Mouse (Mus musculus) stomach, postnatal 0 days (tissue): ENCODE results near the gene Gm28308. TPM values are rescaled to one million over a fixed set of nuclear protein-coding genes. Genes with fewer than 3 reads are reported as not detected.

Experiments used
- ATAC-seq: fragments of 200-750 bp; cut with Nextera tagmentation; 2 replicates; pipeline ENCODE4 v1.8.0; 2017; ENCODE audit not compliant: low FRiP score, low TSS enrichment
- DNase-seq: peaks from one replicate; pipeline ENCODE4 v3.0.0-alpha.2; 2016; ENCODE audit warnings: low spot score
- H3K27ac ChIP-seq: fragments of 300-500 bp; sonication (generic); replicated peaks from 2 replicates; pipeline ENCODE4 v1.5.1; 2014; ENCODE audit warnings: mild to moderate bottlenecking, control low read depth
- H3K27me3 ChIP-seq: fragments of 300-500 bp; sonication (generic); 2 replicates; pipeline ENCODE4 v1.6.1; 2014; ENCODE audit warnings: low read length; ENCODE audit not compliant: control insufficient read depth, insufficient read depth
- H3K36me3 ChIP-seq: fragments of 300-500 bp; sonication (generic); 2 replicates; pipeline ENCODE4 v1.6.1; 2014; ENCODE audit warnings: low read length, mixed read lengths; ENCODE audit not compliant: control insufficient read depth, insufficient read depth
- H3K4me1 ChIP-seq: fragments of 300-500 bp; sonication (generic); replicated peaks from 2 replicates; pipeline ENCODE4 v1.6.1; 2014; ENCODE audit warnings: antibody characterized with exemption; ENCODE audit not compliant: control insufficient read depth, insufficient read depth
- H3K4me2 ChIP-seq: fragments of 300-500 bp; sonication (generic); replicated peaks from 2 replicates; pipeline ENCODE4 v1.6.1; 2014; ENCODE audit warnings: low read depth, mild to moderate bottlenecking, control low read depth, moderate library complexity
- H3K4me3 ChIP-seq: fragments of 300-500 bp; sonication (generic); 2 replicates; pipeline ENCODE4 v1.5.1; 2014; ENCODE audit warnings: low read depth, low read length, control low read depth
- H3K9ac ChIP-seq: fragments of 300-500 bp; sonication (generic); 2 replicates; pipeline ENCODE4 v1.6.1; 2014; ENCODE audit warnings: mild to moderate bottlenecking, low read length, control low read depth, mixed read lengths
- H3K9me3 ChIP-seq: fragments of 300-500 bp; sonication (generic); 2 replicates; pipeline ENCODE4 v1.6.1; 2016; ENCODE audit warnings: low read length; ENCODE audit not compliant: control insufficient read depth
- CTCF ChIP-seq: IDR thresholded peaks from 2 replicates; pipeline ENCODE4 v1.5.1; 2016; ENCODE audit warnings: antibody characterized with exemption, low read depth, mild to moderate bottlenecking, moderate library complexity
- EP300 ChIP-seq: optimal IDR thresholded peaks from 2 replicates; pipeline ENCODE3; 2016; ENCODE audit warnings: antibody characterized with exemption
- WGBS: fragments of 180-500 bp; shearing (Covaris S2); extraction: QIAGEN DNeasy Blood & Tissue Kit; methylation state at CpG from one replicate; pipeline ENCODE4 v1.1.7; 2014; 5-methylcytosine and 5-hydroxymethylcytosine counted together
- polyA plus RNA-seq: library from polyadenylated mRNA; unstranded; fragments of >200 nt; fragmentation: Nextera tagmentation; extraction: Ambion mirVana; gene quantifications from 2 replicates; pipeline ENCODE4 v1.2.1, GENCODE M21; 2015

The Gm28308 gene
- polyA plus RNA-seq, 1 experiment from 2014 or later = not detected

GRCm38 (mm10) chr6:52244471-52245039 is 31.4 kb upstream of the Gm28308 start:
- Histone ChIP-seq H3K27me3 (peaks cover 56% of the 10 kb centered on the region), H3K4me3 (no peak overlapping the region), H3K9ac (no peak overlapping the region), H3K4me2 (no peak overlapping the region), H3K27ac (no peak overlapping the region), H3K9me3 (no peaks in the 10 kb centered on the region), H3K4me1 (no peaks in the 10 kb centered on the region), H3K36me3 (no peaks in the 10 kb centered on the region)
- WGBS = 5% methylated on average over 23 of the region's 23 CpGs
- ATAC-seq (no peak), DNase-seq (no peak)
- TF ChIP-seq EP300 (no peak), CTCF (no peak)

- Histone ChIP-seq H3K9ac (no peak overlapping the region), H3K4me2 (no peak overlapping the region)
Measured at GRCm38 (mm10) chr6:52243681-52244121, 30.6 kb upstream of the Gm28308 start.

GRCm38 (mm10) chr6:52242801-52243332 is 29.7 kb upstream of the Gm28308 start:
- Histone ChIP-seq H3K9me3 (no peaks in the 10 kb centered on the region), H3K4me2 (no peak overlapping the region), H3K27ac (no peak overlapping the region), H3K4me3 (no peak overlapping the region), H3K4me1 (no peaks in the 10 kb centered on the region), H3K9ac (no peak overlapping the region), H3K36me3 (no peaks in the 10 kb centered on the region), H3K27me3 (peaks cover 57% of the 10 kb centered on the region)
- 3% methylated on average over 4 of the region's 4 CpGs for WGBS
- no peak for DNase-seq
- TF ChIP-seq EP300 (no peak), CTCF (no peak)
- ATAC-seq = no peak

More at GRCm38 (mm10) chr6:52243681-52244121, 30.6 kb upstream of the Gm28308 start:
- TF ChIP-seq EP300 (no peak), CTCF (no peak)
- DNase-seq (no peak), ATAC-seq (no peak)
- Histone ChIP-seq H3K36me3 (no peaks in the 10 kb centered on the region), H3K4me3 (no peak overlapping the region), H3K27ac (no peak overlapping the region), H3K27me3 (peaks cover 60% of the 10 kb centered on the region), H3K9me3 (no peaks in the 10 kb centered on the region), H3K4me1 (no peaks in the 10 kb centered on the region)
- 9% methylated on average over 12 of the region's 12 CpGs for WGBS

- no peak overlapping the region for H3K27ac ChIP-seq
- ATAC-seq (no peak), DNase-seq (no peak)
- H3K4me2 ChIP-seq = no peak overlapping the region
- H3K27me3 ChIP-seq = peaks cover 64% of the 10 kb centered on the region
- no peaks in the 10 kb centered on the region for H3K36me3 ChIP-seq
- H3K9me3 ChIP-seq = no peaks in the 10 kb centered on the region
- no peak overlapping the region for H3K9ac ChIP-seq
- no peaks in the 10 kb centered on the region for H3K4me1 ChIP-seq
- no peak for TF ChIP-seq CTCF
- no peak for TF ChIP-seq EP300
- WGBS = 8% methylated on average over 9 of the region's 9 CpGs
- no peak overlapping the region for H3K4me3 ChIP-seq
Measured at GRCm38 (mm10) chr6:52241001-52241621, 28.0 kb upstream of the Gm28308 start.

GRCm38 (mm10) chr6:52240389-52241000 is 27.4 kb upstream of the Gm28308 start, which contains the start of gene Hoxa10:
Gene Hoxa10, minus strand, starts transcription at chr6:52240854.
- H3K4me1 ChIP-seq = no peaks in the 10 kb centered on the region
- H3K4me3 ChIP-seq = no peak within 1 kb of the TSS
- peaks cover 61% of the 10 kb centered on the region for H3K27me3 ChIP-seq
- DNase-seq (peak; percentile 81), ATAC-seq (peak; percentile 67)
- H3K27ac ChIP-seq = no peak within 1 kb of the TSS
- no peak within 1 kb of the TSS for H3K4me2 ChIP-seq
- no peaks in the 10 kb centered on the region for H3K9me3 ChIP-seq
- WGBS = 3% methylated on average over 35 of the region's 35 CpGs
- TF ChIP-seq EP300 = no peak
- TF ChIP-seq CTCF = peak; percentile 84
- no peaks in the 10 kb centered on the region for H3K36me3 ChIP-seq
- no peak within 1 kb of the TSS for H3K9ac ChIP-seq
